Mouse (Mus musculus) lung, embryonic 14.5 days (tissue): ENCODE measurements at regions not wholly inside any gene's neighbourhood (a gene's known extent, or its start where the extent isn't known, plus 50 kb on each side); places are given as distances from the start of the nearest gene placed in this dataset.

ENCODE experiments used
- ATAC-seq: fragments of 200-750 bp; cut with Nextera tagmentation; 2 replicates; pipeline ENCODE4 v1.8.0; 2017; ENCODE audit warnings: mild to moderate bottlenecking, moderate TSS enrichment, moderate library complexity; ENCODE audit not compliant: insufficient read depth
- DNase-seq: peaks from one replicate; pipeline ENCODE4 v3.0.0-alpha.2; 2015
- H3K27ac ChIP-seq: fragments of 300-500 bp; sonication (generic); 2 replicates; pipeline ENCODE4 v1.5.1; 2014; ENCODE audit warnings: low read depth, mild to moderate bottlenecking, moderate library complexity
- H3K27me3 ChIP-seq: fragments of 300-500 bp; sonication (generic); 2 replicates; pipeline ENCODE4 v1.6.1; 2014; ENCODE audit warnings: low read length, control low read depth; ENCODE audit not compliant: insufficient read depth
- H3K36me3 ChIP-seq: fragments of 300-500 bp; sonication (generic); 2 replicates; pipeline ENCODE4 v1.6.1; 2014; ENCODE audit warnings: control low read depth; ENCODE audit not compliant: insufficient read depth
- H3K4me1 ChIP-seq: fragments of 300-500 bp; sonication (generic); 2 replicates; pipeline ENCODE4 v1.6.1; 2014; ENCODE audit warnings: antibody characterized with exemption, control low read depth; ENCODE audit not compliant: insufficient read depth
- H3K4me2 ChIP-seq: fragments of 300-500 bp; sonication (generic); 2 replicates; pipeline ENCODE4 v1.6.1; 2014; ENCODE audit warnings: mild to moderate bottlenecking
- H3K4me3 ChIP-seq: fragments of 300-500 bp; sonication (generic); 2 replicates; pipeline ENCODE4 v1.5.1; 2014; ENCODE audit warnings: low read depth, low read length
- H3K9ac ChIP-seq: fragments of 300-500 bp; sonication (generic); 2 replicates; pipeline ENCODE4 v1.6.1; 2014
- H3K9me3 ChIP-seq: fragments of 300-500 bp; sonication (generic); 2 replicates; pipeline ENCODE4 v1.6.1; 2016; ENCODE audit warnings: low read depth, low read length, control low read depth
- CTCF ChIP-seq: IDR thresholded peaks from 2 replicates; pipeline ENCODE4 v1.5.1; 2016; ENCODE audit warnings: antibody characterized with exemption, low read depth
- WGBS: fragments of 180-500 bp; shearing (Covaris S2); extraction: QIAGEN DNeasy Blood & Tissue Kit; methylation state at CpG from one replicate; pipeline ENCODE4 v1.1.7; 2014; 5-methylcytosine and 5-hydroxymethylcytosine counted together

- WGBS: 95% methylated on average over 5 of the region's 5 CpGs
- H3K4me3 ChIP-seq: no peak overlapping the region
- H3K27ac ChIP-seq: no peak overlapping the region
- no peak overlapping the region for H3K4me2 ChIP-seq
- DNase-seq (no peak), ATAC-seq (no peak)
- H3K36me3 ChIP-seq: no peaks in the 10 kb centered on the region
- TF ChIP-seq CTCF: no peak
- no peaks in the 10 kb centered on the region for H3K27me3 ChIP-seq
- no peaks in the 10 kb centered on the region for H3K9me3 ChIP-seq
- no peaks in the 10 kb centered on the region for H3K4me1 ChIP-seq
- H3K9ac ChIP-seq: no peak overlapping the region
These were observed 95.0 kb upstream of the Arhgef9 start for GRCm38 (mm10) chrX:95291676-95292075.

- Histone ChIP-seq H3K4me2 (no peak overlapping the region), H3K9me3 (no peaks in the 10 kb centered on the region), H3K4me3 (no peak overlapping the region), H3K4me1 (no peaks in the 10 kb centered on the region), H3K27ac (no peak overlapping the region), H3K27me3 (no peaks in the 10 kb centered on the region), H3K9ac (no peak overlapping the region), H3K36me3 (no peaks in the 10 kb centered on the region)
- WGBS: 64% methylated on average over 5 of the region's 5 CpGs
- TF ChIP-seq CTCF: no peak
- peak; percentile 1 for DNase-seq
- no peak for ATAC-seq
These were observed 85.4 kb upstream of the Arhgef9 start for GRCm38 (mm10) chrX:95282038-95282437.

GRCm38 (mm10) chrX:95253517-95253916, 56.9 kb upstream of the Arhgef9 start:
- Histone ChIP-seq H3K9me3 (no peaks in the 10 kb centered on the region), H3K36me3 (no peaks in the 10 kb centered on the region), H3K4me1 (no peaks in the 10 kb centered on the region), H3K27me3 (no peaks in the 10 kb centered on the region), H3K4me3 (no peak overlapping the region), H3K9ac (no peak overlapping the region), H3K27ac (no peak overlapping the region), H3K4me2 (no peak overlapping the region)
- TF ChIP-seq CTCF: peak; percentile 64
- DNase-seq (peak; percentile 47), ATAC-seq (no peak)
- 32% methylated on average over 13 of the region's 13 CpGs for WGBS
